Mouse (Mus musculus): Measurements from ENCODE around the gene Ggps1.
"Not testable (repeated sequence)": the region's sequence is repeated elsewhere in the genome, so short reads cannot be mapped to it uniquely, and the experiment has no call there.

Gene Ggps1

DNA sequence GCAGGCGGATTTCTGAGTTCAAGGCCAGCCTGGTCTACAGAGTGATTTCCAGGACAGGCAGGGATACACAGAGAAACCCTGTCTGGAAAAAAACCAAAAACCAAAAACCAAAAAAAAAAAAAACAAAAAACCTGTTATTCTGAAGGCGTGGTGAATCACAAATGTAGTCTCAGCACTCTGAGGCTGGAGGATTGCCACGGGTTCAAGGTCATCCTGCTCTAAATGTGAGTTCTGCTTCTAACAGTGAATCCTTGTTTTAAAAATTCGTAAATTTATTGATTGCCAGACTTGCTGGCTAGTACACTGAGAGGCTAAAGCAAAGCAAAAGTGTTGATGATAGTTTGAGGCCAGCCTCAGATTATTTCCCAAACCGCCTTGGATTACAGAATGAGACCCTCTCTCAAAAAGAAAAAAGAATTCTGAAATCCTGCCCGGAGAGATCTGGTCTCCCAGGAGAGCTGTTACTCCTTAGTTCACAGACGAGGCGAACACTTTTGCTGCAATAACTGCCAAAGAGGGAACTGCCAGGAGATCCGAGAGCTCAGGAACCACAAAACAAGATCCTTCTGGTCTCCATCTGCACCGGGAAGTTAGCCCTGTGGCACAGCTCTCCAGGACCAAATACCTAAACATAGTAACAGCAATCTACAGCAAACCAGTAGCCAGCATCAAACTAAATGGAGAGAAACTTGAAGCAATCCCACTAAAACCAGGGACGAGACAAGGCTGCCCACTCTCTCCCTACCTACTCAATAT is 27.2 kb downstream of the Ggps1 start:
- no peak for DNase-seq

DNA sequence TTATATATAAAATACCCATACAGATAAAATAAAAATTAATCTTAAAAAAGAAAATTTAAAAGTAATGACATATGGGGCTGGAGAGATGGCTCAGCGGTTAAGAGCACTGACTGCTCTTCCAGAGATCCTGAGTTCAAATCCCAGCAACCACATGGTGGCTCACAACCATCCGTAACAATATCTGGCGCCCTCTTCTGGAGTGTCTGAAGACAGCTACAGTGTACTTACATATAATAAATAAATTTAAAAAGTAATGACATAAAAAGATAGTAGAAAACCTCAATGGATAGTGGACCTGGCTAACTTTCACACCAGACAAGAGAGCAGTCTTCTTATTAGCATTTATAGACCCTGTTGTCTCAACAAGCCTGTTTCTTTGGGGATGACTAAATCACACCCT is 27.9 kb downstream of the Ggps1 start:
- DNase-seq = not testable (repeated sequence)

DNA sequence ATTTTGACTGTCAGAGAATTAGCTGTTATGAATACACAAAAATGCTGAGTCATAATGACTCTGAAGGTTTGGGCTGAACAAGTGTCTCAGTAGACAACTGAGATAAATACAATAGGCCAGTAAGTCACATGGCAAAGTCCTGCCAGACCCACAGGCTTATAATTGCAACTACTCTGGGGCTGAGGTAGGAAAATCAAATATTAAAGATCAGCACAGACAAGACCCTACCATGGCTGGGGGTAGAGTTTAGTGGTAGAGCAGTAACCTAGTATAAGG is 29.3 kb downstream of the Ggps1 start:
- no peak for DNase-seq

DNA sequence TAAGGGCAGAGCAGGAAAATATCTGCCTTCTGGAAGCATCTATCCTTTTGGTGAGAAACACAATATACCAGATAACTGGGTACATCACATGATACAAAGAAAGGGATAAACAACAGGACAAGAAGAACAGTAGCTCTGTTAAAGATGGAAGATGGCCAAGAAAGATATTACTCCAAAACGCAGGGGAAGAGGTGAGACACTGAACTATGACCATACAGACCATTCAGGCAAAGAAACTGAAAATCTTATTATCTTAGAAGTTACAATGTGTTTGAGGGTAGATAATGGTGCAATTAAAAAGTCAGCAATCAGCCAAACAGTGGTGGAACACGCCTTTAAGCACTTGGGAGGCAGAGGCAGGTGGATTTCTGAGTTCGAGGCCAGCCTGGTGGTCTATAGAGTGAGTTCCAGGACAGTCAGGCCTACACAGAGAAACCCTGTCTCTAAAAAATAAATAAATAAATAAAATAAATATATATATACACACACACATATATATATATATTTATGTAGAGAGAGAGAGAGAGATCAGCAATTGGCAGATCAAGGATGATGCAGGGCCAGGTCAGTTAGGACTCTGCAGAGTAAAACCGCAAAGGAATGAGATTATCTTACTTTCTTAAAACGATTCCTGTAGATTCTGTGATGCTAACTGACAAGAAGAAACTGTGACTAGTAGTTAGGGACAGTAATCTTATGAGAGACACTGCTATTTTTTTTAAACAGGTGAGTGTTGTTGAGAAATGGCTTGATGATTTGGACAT is 29.8 kb downstream of the Ggps1 start:
- no peak for DNase-seq

DNA sequence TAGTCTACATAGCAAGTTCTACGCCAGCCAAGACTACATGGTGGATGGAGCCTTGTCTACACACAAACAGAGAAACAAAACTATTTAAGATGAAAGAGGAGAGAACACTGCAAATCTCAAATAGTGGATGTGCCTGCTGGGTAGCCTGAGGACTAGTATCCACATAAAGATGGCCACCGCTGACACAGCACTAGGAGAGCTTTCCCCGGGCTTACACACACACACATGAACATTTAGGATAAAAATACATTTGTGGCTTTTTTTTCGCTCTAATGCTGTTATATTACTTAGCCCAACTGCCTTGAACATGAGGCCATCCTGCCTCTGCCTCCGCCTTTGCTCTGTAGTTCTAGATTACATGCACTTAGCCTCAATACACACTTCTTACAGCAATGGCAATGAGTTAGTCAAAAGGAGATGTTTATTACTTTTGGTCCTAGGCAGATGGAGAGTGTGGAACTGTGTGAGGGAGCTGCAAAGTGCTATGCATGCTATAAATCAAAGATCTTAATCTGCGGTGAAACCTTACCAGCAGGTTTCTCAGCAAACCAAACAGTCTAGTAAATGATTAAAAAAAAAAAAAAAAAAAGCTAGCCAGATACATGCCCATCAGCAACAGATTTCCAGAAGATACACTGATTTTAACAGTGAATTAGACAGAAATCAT is 37.0 kb downstream of the Ggps1 start:
- DNase-seq = no peak

DNA sequence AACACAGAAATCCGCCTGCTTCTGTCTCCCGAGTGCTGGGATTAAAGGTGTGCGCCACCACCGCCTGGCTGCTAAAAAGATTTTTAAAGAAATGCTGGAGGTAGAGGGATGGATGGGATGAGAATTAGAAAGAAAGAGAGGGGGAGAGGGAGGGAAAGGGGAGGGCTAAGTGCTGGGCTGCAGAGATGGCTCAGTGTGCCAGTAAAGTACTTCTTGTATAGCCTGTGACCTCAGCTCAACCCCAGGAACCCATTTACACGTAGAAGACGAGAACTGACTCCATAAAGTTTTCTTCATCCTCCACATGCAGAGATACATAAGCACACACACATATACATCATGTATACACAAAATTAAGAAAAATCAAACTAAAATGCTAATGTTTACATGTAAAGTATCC is 37.7 kb downstream of the Ggps1 start:
- DNase-seq = no peak

DNA sequence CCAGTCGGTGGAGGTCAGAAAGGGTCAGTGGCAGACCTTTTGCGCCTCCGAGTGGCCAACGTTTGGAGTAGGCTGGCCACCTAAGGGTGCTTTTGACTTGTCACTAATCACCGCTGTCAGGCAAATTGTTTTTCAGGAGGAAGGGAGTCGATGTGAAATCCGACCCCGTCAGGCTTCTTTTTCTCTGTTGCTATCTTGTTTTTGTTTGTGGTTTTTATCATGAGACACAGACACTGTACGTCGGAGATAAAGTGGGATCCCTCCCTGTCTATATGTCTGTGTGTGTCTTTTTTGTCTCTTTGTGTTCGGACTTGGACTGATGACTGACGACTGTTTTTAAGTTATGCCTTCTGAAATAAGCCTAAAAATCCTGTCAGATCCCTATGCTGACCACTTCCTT is 41.9 kb downstream of the Ggps1 start:
- DNase-seq = not testable (repeated sequence)

DNA sequence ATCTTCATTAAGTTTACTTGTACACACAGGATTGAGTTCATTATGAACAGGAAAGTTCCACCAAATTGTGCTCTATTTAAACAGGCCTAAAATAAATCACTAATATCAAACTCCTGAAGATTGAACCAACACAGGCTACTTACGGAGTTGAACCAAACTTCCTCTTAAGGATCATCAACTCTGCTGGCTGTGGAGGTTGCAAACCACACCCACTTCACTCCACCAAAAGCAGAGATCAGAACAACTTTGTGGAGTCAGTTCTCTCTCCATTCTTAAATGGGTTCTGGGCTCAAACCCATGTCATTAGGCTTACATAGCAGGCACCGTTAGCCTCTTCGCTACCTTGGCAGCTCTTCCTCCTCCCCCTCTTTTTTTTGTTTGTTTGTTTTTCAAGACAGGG is 44.4 kb downstream of the Ggps1 start:
- no peak for DNase-seq

DNA sequence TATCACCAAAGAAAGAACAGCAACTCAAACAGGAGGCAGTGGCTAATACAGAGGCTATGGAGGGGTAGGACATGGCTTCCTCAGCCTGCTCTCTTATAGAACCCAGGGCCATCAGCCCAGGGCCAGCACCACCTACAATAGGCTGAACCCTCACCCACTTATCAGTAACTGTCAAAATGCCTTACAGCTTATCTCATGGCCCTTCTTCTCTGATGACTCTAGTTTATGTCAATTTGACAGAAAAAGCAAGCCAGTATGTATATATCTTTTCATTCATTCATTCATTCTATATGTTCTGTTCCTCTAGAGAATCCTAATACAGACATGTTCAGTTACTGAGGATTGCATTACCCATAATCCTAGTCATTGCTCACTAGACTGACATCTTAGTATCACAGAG is 45.0 kb downstream of the Ggps1 start:
- no peak for DNase-seq

DNA sequence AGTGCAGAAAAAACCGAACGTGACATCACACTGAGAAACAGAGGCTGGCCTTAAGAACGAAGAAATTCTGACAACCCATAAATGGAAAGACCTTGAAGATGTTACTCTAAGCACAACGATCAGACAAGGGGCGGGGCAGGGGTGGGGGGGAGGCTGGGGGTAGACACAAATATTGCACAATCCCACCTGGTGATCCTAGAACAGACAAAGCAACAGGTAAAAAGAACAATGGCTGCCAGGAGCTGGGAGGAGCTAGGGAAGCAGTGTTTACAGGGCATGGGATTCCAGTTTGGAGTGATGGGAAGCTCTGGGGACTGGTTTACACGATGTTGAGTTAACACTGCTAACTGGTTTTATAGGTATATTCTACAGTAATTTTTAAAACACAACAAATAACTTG is 47.7 kb downstream of the Ggps1 start:
- DNase-seq = no peak

DNA sequence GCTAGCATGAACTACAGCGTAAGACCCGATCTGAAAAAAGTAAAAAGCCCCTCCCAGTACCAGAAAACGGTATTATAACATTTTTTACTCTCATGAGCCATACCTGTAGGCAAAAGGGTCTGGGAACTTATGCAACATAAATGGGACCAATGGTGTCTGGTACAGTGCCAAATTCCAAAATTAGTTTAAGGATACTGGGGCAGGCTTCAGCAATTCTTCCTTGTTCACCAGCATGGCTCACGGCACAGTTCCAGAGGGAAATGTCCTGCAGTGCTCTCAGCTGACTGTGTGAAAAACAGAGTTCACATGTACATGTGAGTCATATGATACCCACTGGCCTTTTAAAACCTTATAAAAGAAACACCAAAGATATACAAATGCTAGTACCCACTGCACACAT is 48.7 kb downstream of the Ggps1 start:
- DNase-seq = peak; percentile 35 to 47

DNA sequence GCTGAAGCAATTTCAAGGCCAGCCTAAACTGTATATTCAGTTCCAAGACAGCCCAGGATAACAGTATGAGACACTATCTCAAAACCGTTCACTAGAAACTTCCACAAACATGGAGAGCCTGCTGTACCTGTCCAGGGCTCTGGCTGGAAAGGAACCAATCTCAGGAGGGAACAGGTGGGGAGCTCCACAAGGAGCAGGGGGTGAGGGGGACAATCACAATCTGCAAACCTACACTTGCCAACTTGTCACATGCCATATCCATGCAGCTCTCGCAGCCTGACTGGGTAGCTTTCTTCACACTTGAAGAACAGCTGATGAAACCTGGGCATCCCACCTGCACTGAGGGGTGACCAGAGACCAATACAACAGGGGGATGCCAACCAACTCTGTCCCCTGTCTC is 49.3 kb downstream of the Ggps1 start:
- DNase-seq = peak; percentile 23 to 30

DNA sequence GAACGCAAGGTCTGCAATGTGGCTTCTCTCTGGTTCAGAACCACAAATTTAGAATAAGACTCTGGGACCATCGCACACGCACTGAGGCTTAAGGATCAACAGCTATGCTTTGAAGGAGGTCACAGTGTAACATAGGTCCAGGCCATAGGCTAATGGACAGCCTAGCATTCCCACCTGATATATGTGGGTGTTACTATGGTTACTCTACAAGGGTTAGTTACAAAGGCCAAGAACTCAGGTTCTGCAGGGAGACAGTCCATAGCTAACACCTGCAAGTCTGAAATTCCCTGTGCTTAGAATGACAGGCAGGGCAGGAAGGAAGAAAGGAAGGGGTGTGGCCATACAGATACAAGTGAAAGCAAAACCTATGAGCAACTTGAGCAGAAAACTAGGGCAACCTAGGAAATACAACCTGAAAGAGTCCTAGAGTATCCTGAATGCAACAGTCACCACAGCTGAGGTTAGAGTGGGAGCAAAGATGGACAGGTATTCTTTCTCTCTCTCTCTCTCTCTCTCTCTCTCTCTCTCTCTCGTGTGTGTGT is 51.8 kb downstream of the Ggps1 start:
- no peak for DNase-seq

DNA sequence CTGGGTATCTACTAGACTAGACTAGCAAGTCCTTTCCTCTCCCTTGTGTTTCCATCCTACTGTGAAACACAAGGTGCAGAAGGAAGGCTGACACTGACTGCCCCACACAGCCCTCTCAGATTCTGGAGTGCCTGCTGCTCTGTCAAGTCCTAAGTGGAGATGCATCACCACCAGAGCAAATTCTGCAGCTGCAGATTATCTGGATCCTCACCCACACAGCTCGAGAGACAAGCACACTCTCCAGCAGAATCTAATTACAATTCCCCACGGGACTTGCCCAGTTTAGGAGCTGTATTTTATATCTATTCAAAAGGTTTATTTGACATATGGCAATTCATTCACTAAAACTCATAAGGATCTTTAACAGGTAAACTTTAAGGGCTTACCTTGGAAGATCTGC is 57.2 kb downstream of the Ggps1 start:
- DNase-seq = no peak

DNA sequence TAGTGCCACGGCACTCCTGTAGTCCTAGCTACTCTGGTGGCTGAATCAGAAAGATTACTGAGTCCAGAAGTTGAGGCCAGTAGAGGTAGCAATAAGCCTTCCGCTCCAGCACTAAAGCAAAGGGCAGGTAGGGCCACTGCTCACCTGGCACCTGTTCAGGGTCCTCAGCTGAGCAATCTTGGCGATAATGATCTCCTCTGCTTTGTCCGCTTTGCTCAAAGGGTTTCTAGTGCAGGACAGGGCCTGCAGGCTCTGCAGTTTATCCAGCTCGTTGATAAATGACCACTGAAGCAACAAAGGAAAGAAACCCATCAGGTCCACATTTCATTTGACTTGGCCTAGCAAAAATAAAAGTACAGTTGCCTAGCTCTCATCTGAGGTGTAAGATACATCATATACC is 58.3 kb downstream of the Ggps1 start:
- no peak for DNase-seq

DNA sequence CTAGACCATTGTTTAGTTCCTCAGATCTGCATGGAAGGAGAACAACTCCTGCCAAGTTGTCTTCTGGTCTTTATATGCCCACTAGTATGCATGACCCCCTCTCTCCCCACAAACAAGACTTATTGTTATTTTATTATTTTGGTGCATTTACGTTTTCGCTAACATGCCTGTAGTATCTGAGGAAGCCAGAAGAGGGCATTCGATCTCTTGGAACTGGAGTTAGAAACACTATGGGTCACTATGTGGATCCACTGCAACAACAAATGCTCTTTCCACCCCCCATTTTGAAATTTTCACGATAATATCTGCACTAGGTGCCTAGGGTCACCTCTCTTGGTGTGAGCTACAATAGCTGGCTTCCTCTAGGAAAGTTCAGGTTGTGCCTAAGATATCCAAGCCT is 59.2 kb downstream of the Ggps1 start:
- DNase-seq = no peak

DNA sequence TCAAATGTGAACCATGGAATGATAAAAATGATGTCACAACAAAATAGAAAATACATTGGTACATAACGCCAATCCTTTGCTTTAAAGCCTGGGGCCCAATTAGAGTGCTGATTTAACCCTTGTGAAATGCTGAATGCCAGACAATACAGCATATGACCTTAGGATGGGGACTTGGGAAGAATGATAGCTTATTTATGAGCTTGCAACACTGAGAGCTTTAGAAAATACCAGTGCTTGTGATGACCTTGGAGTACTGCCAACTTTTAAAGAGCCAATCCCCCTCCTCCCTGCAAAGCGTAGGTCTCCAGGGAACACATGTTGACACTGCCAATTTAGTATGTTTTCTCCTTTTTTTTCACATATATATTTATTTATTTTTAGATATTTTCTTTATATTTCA is 60.6 kb downstream of the Ggps1 start:
- DNase-seq = no peak
